Mouse (Mus musculus) neural tube, embryonic 13.5 days (tissue): ENCODE measurements around the gene Mindy1. TPM values are rescaled to one million over a fixed set of nuclear protein-coding genes. Genes with fewer than 3 reads are reported as not detected.

Experiments used
- ATAC-seq: fragments of 200-750 bp; cut with Nextera tagmentation; 2 replicates; pipeline ENCODE4 v1.8.0; 2017; ENCODE audit warnings: low read depth, mild to moderate bottlenecking, moderate TSS enrichment, moderate library complexity
- H3K27ac ChIP-seq: fragments of 300-500 bp; sonication (generic); replicated peaks from 2 replicates; pipeline ENCODE4 v1.5.1; 2015; ENCODE audit warnings: moderate library complexity, mild to moderate bottlenecking, inconsistent platforms
- H3K27me3 ChIP-seq: fragments of 300-500 bp; sonication (generic); 2 replicates; pipeline ENCODE4 v1.6.1; 2015; ENCODE audit warnings: mild to moderate bottlenecking, inconsistent platforms
- H3K36me3 ChIP-seq: fragments of 300-500 bp; sonication (generic); 2 replicates; pipeline ENCODE4 v1.6.1; 2015; ENCODE audit warnings: mild to moderate bottlenecking, inconsistent platforms
- H3K4me1 ChIP-seq: fragments of 300-500 bp; sonication (generic); replicated peaks from 2 replicates; pipeline ENCODE4 v1.6.1; 2015; ENCODE audit warnings: inconsistent platforms
- H3K4me2 ChIP-seq: fragments of 300-500 bp; sonication (generic); 2 replicates; pipeline ENCODE4 v1.6.1; 2015; ENCODE audit warnings: inconsistent platforms, mild to moderate bottlenecking, moderate library complexity
- H3K4me3 ChIP-seq: fragments of 300-500 bp; sonication (generic); 2 replicates; pipeline ENCODE4 v1.5.1; 2015; ENCODE audit warnings: mild to moderate bottlenecking, inconsistent platforms
- H3K9ac ChIP-seq: fragments of 300-500 bp; sonication (generic); 2 replicates; pipeline ENCODE4 v1.6.1; 2015; ENCODE audit warnings: moderate library complexity, mild to moderate bottlenecking, inconsistent platforms
- H3K9me3 ChIP-seq: fragments of 300-500 bp; sonication (generic); 2 replicates; pipeline ENCODE4 v1.6.1; 2016; ENCODE audit warnings: inconsistent platforms
- WGBS: fragments of 180-500 bp; shearing (Covaris S2); methylation state at CpG from one replicate; pipeline ENCODE4 v1.1.7; 2015; 5-methylcytosine and 5-hydroxymethylcytosine counted together
- polyA plus RNA-seq: library from polyadenylated mRNA; unstranded; fragments of >200 nt; fragmentation: Nextera tagmentation; extraction: Ambion mirVana; gene quantifications from 2 replicates; pipeline ENCODE4 v1.2.1, GENCODE M21; 2015

Mindy1 gene
- 49.3 and 52.7 TPM in 2 replicates for polyA plus RNA-seq

DNA sequence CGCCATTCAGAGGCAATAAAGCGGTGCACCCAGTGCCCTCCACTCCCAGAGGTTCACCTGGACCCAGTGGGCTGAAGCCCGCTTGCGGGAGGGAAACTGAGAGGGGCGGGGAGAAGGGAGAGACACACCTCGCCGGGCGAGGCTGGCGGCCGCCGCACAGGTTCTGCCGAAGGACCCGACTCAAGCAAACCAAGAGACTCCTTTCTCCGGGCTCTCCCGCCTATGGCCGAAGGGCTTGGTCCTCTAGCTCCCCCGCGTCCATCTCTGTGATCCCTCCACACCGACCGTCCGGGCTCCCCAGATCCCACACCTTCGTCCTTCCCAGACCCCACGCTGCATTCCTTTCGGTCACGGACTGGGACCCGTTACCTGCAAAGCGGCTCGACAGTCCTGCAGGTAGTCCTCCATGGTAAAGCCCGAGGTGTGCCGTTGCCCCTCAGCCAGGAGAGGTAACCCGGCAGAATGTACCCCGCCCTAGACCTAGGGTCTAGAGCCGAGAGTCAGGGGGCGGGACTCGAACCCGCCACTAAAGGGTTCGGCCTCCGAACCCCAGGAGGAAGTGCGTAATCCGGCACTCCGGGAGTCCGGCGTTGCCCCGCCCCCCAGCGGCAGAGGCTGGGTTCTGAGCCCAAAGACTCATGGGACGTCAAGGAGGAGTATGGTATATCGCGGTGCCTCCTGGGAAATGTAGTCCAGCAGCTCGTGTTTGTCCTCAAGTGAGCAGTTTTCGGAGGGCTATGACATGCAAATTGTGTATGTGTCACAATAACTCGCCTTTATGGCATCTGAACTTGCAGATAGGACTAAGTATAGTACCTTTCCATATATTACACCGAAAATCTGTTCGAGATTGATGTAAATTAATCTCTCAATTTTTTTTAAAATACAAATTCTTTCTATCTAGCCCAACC lies at the start of gene Mindy1, which contains the start of gene Prune1:
Gene Mindy1 (plus strand): TSS at position 130 of the 911 bp plus-strand sequence.
Gene Prune1 (minus strand): TSS at position 861 of the 911 bp plus-strand sequence.
- Histone ChIP-seq H3K36me3 (no peaks in the 10 kb centered on the region), H3K27ac (peak within 1 kb of the TSS; percentile 98), H3K4me3 (peak within 1 kb of the TSS; percentile 76), H3K9me3 (no peaks in the 10 kb centered on the region), H3K27me3 (no peaks in the 10 kb centered on the region), H3K4me2 (peak within 1 kb of the TSS; percentile 82), H3K9ac (peak within 1 kb of the TSS; percentile 91), H3K4me1 (peaks cover 44% of the 10 kb centered on the region)
- whole genome bisulfite sequencing: 1% methylated on average over 53 of the region's 53 CpGs
- ATAC-seq: peak; percentile 92

DNA sequence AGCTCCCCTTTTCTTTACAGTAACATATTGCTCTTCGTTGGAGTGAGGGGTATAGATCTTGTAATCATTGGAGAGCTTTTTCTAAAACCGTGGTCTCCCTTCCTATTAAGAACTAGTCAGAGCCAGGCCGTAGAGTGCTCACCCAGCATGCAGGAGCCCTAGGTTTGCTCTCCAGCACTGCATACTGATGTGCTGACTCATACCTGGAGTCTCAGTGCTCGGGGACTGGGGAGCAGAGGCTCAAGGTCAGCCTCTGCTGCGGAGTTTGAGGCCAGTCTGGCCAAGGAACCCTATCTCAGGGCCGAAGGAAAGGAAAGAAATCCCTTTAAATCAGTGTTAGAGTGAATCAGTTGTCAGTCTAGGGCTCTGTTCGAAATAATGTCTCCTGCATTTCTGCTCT lies 48.4 kb upstream of the Mindy1 start:
- WGBS: 88% methylated on average over 7 of the region's 7 CpGs
- no peaks in the 10 kb centered on the region for H3K27me3 ChIP-seq
- peaks cover 65% of the 10 kb centered on the region for H3K36me3 ChIP-seq

GRCm38 (mm10) chr3:95233303-95233980 lies 47.7 kb upstream of the Mindy1 start:
- no peak for ATAC-seq
- Histone ChIP-seq H3K4me2 (no peak overlapping the region), H3K27me3 (no peaks in the 10 kb centered on the region), H3K4me3 (no peak overlapping the region), H3K36me3 (peaks cover 71% of the 10 kb centered on the region), H3K9ac (no peak overlapping the region), H3K4me1 (peaks cover 37% of the 10 kb centered on the region), H3K27ac (no peak overlapping the region), H3K9me3 (no peaks in the 10 kb centered on the region)
- WGBS: 73% methylated on average over 16 of the region's 16 CpGs

More for the DNA sequence above, 48.4 kb upstream of the Mindy1 start:
- Histone ChIP-seq H3K27ac (no peak overlapping the region), H3K9ac (no peak overlapping the region), H3K4me1 (peaks cover 37% of the 10 kb centered on the region), H3K4me3 (no peak overlapping the region), H3K9me3 (no peaks in the 10 kb centered on the region), H3K4me2 (no peak overlapping the region)
- no peak for ATAC-seq

GRCm38 (mm10) chr3:95235386-95236301 lies 45.5 kb upstream of the Mindy1 start:
- H3K36me3 ChIP-seq: peaks cover 77% of the 10 kb centered on the region

GRCm38 (mm10) chr3:95237541-95238099 lies 43.5 kb upstream of the Mindy1 start:
- no peaks in the 10 kb centered on the region for H3K27me3 ChIP-seq
- H3K9me3 ChIP-seq: no peaks in the 10 kb centered on the region
- H3K4me2 ChIP-seq: no peak overlapping the region
- peaks cover 6% of the 10 kb centered on the region; the same call in 1 of the 2 replicates for H3K4me1 ChIP-seq
- no peak overlapping the region for H3K4me3 ChIP-seq
- peaks cover 65% of the 10 kb centered on the region for H3K36me3 ChIP-seq
- H3K9ac ChIP-seq: no peak overlapping the region
- ATAC-seq: no peak
- H3K27ac ChIP-seq: no peak overlapping the region
- WGBS: 87% methylated on average over 8 of the region's 8 CpGs

More at GRCm38 (mm10) chr3:95235386-95236301, 45.5 kb upstream of the Mindy1 start:
- H3K4me1 ChIP-seq: peaks cover 22% of the 10 kb centered on the region
- no peak overlapping the region for H3K27ac ChIP-seq
- 80% methylated on average over 23 of the region's 23 CpGs for WGBS
- no peak for ATAC-seq
- no peak overlapping the region for H3K4me3 ChIP-seq
- H3K4me2 ChIP-seq: no peak overlapping the region
- H3K9me3 ChIP-seq: no peaks in the 10 kb centered on the region
- H3K9ac ChIP-seq: no peak overlapping the region
- no peaks in the 10 kb centered on the region for H3K27me3 ChIP-seq

GRCm38 (mm10) chr3:95239022-95239421 lies 42.1 kb upstream of the Mindy1 start:
- Histone ChIP-seq H3K4me2 (no peak overlapping the region), H3K4me1 (no peaks in the 10 kb centered on the region), H3K27ac (no peak overlapping the region), H3K27me3 (no peaks in the 10 kb centered on the region), H3K9me3 (no peaks in the 10 kb centered on the region), H3K4me3 (no peak overlapping the region), H3K36me3 (peaks cover 57% of the 10 kb centered on the region), H3K9ac (no peak overlapping the region)
- ATAC-seq: no peak
- WGBS: 88% methylated on average over 6 of the region's 6 CpGs

GRCm38 (mm10) chr3:95239971-95240370 lies 41.2 kb upstream of the Mindy1 start:
- Histone ChIP-seq H3K9ac (no peak overlapping the region), H3K4me3 (no peak overlapping the region), H3K36me3 (peaks cover 48% of the 10 kb centered on the region), H3K4me2 (no peak overlapping the region), H3K4me1 (no peaks in the 10 kb centered on the region), H3K9me3 (no peaks in the 10 kb centered on the region), H3K27ac (no peak overlapping the region), H3K27me3 (no peaks in the 10 kb centered on the region)
- 92% methylated on average over 12 of the region's 12 CpGs for WGBS
- ATAC-seq: no peak

GRCm38 (mm10) chr3:95240900-95241299 lies 40.2 kb upstream of the Mindy1 start:
- no peak overlapping the region for H3K27ac ChIP-seq
- H3K9ac ChIP-seq: no peak overlapping the region
- H3K36me3 ChIP-seq: peaks cover 44% of the 10 kb centered on the region
- no peaks in the 10 kb centered on the region for H3K27me3 ChIP-seq
- no peaks in the 10 kb centered on the region for H3K9me3 ChIP-seq
- no peaks in the 10 kb centered on the region for H3K4me1 ChIP-seq
- H3K4me2 ChIP-seq: no peak overlapping the region
- no peak overlapping the region for H3K4me3 ChIP-seq
- WGBS: 32% methylated on average over 17 of the region's 17 CpGs
- ATAC-seq: no peak

DNA sequence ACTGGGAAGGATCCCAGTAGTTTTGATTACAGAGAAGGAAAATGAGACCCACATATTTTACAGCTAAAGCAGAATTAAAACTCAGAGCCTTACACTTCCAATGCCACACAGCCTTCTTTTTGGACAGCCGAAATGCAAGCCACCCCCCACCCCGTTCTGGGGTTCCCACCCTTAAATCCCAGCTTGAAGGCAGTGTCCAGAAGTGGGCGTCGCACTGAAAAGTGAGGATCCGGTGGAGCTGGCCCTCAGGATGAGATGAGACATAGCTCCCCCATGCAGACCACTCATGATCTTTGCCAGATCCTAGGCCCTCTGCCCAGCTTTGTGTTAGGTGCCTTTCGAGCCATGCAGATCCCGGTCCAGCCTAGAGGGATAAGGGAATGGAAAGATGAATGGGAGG lies 39.6 kb upstream of the Mindy1 start, which contains the start of gene Gm128:
Gene Gm128 (minus strand): TSS at position 101 of the 400 bp plus-strand sequence.
- Histone ChIP-seq H3K4me2 (no peak within 1 kb of the TSS), H3K9me3 (no peaks in the 10 kb centered on the region), H3K27me3 (no peaks in the 10 kb centered on the region), H3K27ac (no peak within 1 kb of the TSS), H3K9ac (no peak within 1 kb of the TSS), H3K36me3 (peaks cover 38% of the 10 kb centered on the region), H3K4me3 (no peak within 1 kb of the TSS), H3K4me1 (no peaks in the 10 kb centered on the region)
- no peak for ATAC-seq
- 81% methylated on average over 7 of the region's 7 CpGs for WGBS

DNA sequence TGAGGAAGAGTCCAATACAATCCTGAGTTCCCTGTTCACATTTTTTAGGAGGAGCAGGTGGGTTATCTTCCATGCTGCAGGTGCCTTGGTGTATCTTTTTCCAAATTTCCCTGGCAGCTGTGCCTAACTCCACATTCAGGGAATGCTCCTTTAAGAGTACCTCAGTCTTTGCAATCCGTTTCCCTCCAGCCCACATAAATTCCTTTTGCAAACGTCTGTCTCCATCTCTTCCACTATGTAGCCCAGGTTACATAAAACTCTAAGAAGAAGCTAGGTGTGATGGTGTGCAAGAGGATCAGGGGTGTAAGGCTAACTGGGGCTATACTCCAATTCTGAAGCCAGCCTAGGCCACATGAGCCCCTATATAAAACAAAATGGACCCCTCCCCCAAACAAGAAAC lies 38.1 kb upstream of the Mindy1 start:
- ATAC-seq: no peak
- H3K27me3 ChIP-seq: no peaks in the 10 kb centered on the region
- no peaks in the 10 kb centered on the region for H3K9me3 ChIP-seq
- H3K4me2 ChIP-seq: no peak overlapping the region
- H3K36me3 ChIP-seq: peaks cover 28% of the 10 kb centered on the region
- H3K4me3 ChIP-seq: no peak overlapping the region
- H3K4me1 ChIP-seq: no peaks in the 10 kb centered on the region
- WGBS: 86% methylated on average over 2 of the region's 2 CpGs
- no peak overlapping the region for H3K9ac ChIP-seq
- H3K27ac ChIP-seq: no peak overlapping the region

DNA sequence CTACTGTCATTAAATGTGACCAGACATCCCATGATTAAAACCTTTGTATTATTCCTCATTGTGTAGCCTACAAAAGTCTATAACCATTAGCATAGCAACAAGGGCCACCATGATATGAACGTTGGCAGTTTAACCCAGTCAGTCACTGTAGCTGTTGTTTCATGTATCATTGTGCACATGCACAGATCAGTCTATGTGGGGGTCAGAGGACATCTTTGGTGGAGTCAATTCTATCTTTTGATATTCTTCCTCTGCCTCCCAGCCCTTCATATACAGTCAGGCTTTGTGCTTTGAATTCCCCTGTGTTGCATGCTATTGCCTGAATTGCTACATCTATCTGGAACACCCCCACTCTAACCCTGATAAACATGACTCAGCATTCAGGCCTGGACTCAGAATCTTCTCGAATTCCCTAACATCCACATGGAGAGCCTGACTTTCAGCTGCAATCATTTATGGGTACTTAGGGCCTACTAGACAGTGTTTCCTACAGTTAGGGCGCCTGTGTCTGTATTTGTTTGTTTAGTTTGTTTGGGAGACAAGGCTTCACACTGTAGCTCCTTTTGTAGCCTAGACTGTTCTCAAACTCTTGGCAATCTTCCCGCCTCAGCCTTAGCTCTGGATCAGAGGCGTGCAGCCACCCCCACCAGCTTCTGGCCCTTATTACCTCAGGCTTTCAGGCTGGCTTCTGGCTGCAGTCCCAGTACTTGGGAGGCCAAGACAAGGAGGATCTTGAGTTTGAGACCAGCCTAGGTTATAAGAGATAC lies 34.5 kb upstream of the Mindy1 start:
- Histone ChIP-seq H3K4me1 (no peaks in the 10 kb centered on the region), H3K4me2 (no peak overlapping the region), H3K27me3 (no peaks in the 10 kb centered on the region), H3K4me3 (no peak overlapping the region), H3K9me3 (no peaks in the 10 kb centered on the region), H3K27ac (no peak overlapping the region), H3K36me3 (peaks cover 33% of the 10 kb centered on the region), H3K9ac (no peak overlapping the region)
- 85% methylated on average over 5 of the region's 5 CpGs for WGBS
- no peak for ATAC-seq
